Mouse (Mus musculus) bone marrow, adult 2 months (tissue): Measurements from ENCODE around the gene H2afv.

Experiments used
- CTCF ChIP-seq: fragments of 200-500 bp; IDR thresholded peaks from 2 replicates; pipeline ENCODE4 v1.5.1; 2011; ENCODE audit warnings: low read length, control low read depth; ENCODE audit not compliant: control insufficient read depth, insufficient read depth
- POLR2A ChIP-seq: fragments of 200-500 bp; IDR thresholded peaks from 2 replicates; pipeline ENCODE4 v1.6.1; 2011; ENCODE audit warnings: low read depth, mild to moderate bottlenecking, control low read depth, low read length, borderline replicate concordance; ENCODE audit not compliant: control insufficient read depth

GRCm38 (mm10) chr11:6410050-6410602 lies 34.1 kb downstream of the H2afv start:
- TF ChIP-seq CTCF (no peak), POLR2A (no peak)
